Mouse (Mus musculus) heart, adult 18-20 months (tissue): ENCODE measurements around the gene Fbxo31. TPM values are rescaled to one million over a fixed set of nuclear protein-coding genes. Genes with fewer than 3 reads are reported as not detected.

Source experiments
- DNase-seq, 2 experiments: peaks; one replicate each; pipeline ENCODE4 v3.0.0; 2021 to 2022; ENCODE audit warnings: mixed read lengths in 1 of 2
- total RNA-seq, 2 experiments: library from RNA; stranded (reverse); gene quantifications; 2 replicates each; pipeline ENCODE4 v1.2.3; 2021

Fbxo31 gene
- total RNA-seq, 2 experiments from 2014 or later: 91.3 to 110 TPM

GRCm38 (mm10) chr8:121589205-121589726, 10.7 kb upstream of the Fbxo31 start:
- no peak for DNase-seq

- DNase-seq: no peak
These were observed 10.1 kb upstream of the Fbxo31 start for GRCm38 (mm10) chr8:121588750-121589149.

GRCm38 (mm10) chr8:121585159-121585825, 6.7 kb upstream of the Fbxo31 start:
- DNase-seq: peak; percentile 100

- no peak for DNase-seq
These were observed 6.1 kb upstream of the Fbxo31 start for GRCm38 (mm10) chr8:121584730-121585129.

- peak; percentile 59 to 61 for DNase-seq
These were observed 5.0 kb upstream of the Fbxo31 start for GRCm38 (mm10) chr8:121583653-121584052.

- peak in 1 of 2 experiments; percentile 31 for DNase-seq
These were observed 1.9 kb upstream of the Fbxo31 start for GRCm38 (mm10) chr8:121580465-121580864.

- no peak for DNase-seq
These were observed 593 bp downstream of the Fbxo31 start for GRCm38 (mm10) chr8:121577751-121578675.

- no peak for DNase-seq
These were observed 2.9 kb downstream of the Fbxo31 start for GRCm38 (mm10) chr8:121575661-121576060.

GRCm38 (mm10) chr8:121573275-121573674, 5.3 kb downstream of the Fbxo31 start:
- DNase-seq: peak; percentile 82

- DNase-seq: no peak
These were observed 6.5 kb downstream of the Fbxo31 start for GRCm38 (mm10) chr8:121572121-121572520.

- DNase-seq: no peak
These were observed 7.8 kb downstream of the Fbxo31 start for GRCm38 (mm10) chr8:121570801-121571200.

GRCm38 (mm10) chr8:121570335-121570734, 8.3 kb downstream of the Fbxo31 start:
- peak; percentile 50 to 53 for DNase-seq

GRCm38 (mm10) chr8:121568321-121568720, 10.3 kb downstream of the Fbxo31 start:
- no peak for DNase-seq

GRCm38 (mm10) chr8:121563701-121564100, 14.9 kb downstream of the Fbxo31 start:
- DNase-seq: peak in 1 of 2 experiments; percentile 33

GRCm38 (mm10) chr8:121562941-121563351, 15.7 kb downstream of the Fbxo31 start:
- peak; percentile 87 to 95 for DNase-seq

GRCm38 (mm10) chr8:121561636-121562345, 16.8 kb downstream of the Fbxo31 start:
- peak; percentile 86 to 87 for DNase-seq

- DNase-seq: no peak
These were observed 18.0 kb downstream of the Fbxo31 start for GRCm38 (mm10) chr8:121560432-121561100.

GRCm38 (mm10) chr8:121559801-121560200, 18.8 kb downstream of the Fbxo31 start:
- DNase-seq: no peak

GRCm38 (mm10) chr8:121558538-121558937, 20.1 kb downstream of the Fbxo31 start:
- no peak for DNase-seq

GRCm38 (mm10) chr8:121557746-121558145, 20.9 kb downstream of the Fbxo31 start:
- DNase-seq: no peak

- no peak for DNase-seq
These were observed 24.7 kb downstream of the Fbxo31 start for GRCm38 (mm10) chr8:121553831-121554475.
